Mouse (Mus musculus) liver, adult 10 weeks (tissue): Measurements from ENCODE around the gene Scgb1c1. TPM values are rescaled to one million over a fixed set of nuclear protein-coding genes. Genes with fewer than 3 reads are reported as not detected.

Experiments
- polyA plus RNA-seq: library from polyadenylated mRNA; stranded (reverse); fragments of 350-450 nt; fragmentation: Illumina TruSeq; extraction: RNeasy Lipid Tissue Mini Kit (QIAGEN cat#74804); gene quantifications from one replicate; pipeline ENCODE4 v1.2.3, GENCODE M21; 2014; ENCODE audit warnings: low read depth, low replicate concordance

The Scgb1c1 gene
- not detected for polyA plus RNA-seq

GRCm38 (mm10) chr7:140844905-140845665 lies at the start of gene Scgb1c1:
TSS of gene Scgb1c1 (plus strand) at chr7:140845547.

GRCm38 (mm10) chr7:140821653-140822329 lies 23.6 kb upstream of the Scgb1c1 start, which contains the start of gene Zfp941:
TSS of gene Zfp941 (minus strand) at chr7:140822178.

GRCm38 (mm10) chr7:140834968-140835757 lies 10.2 kb upstream of the Scgb1c1 start, which contains the start of gene Urah:
TSS of gene Urah (plus strand) at chr7:140835018.

GRCm38 (mm10) chr7:140847755-140848580 lies 2.6 kb downstream of the Scgb1c1 start, which contains the start of gene Odf3:
TSS of gene Odf3 (plus strand) at chr7:140847805.

GRCm38 (mm10) chr7:140855860-140856784 lies 10.8 kb downstream of the Scgb1c1 start, which contains the start of gene Gm45785:
TSS of gene Gm45785 (minus strand) at chr7:140856331.

GRCm38 (mm10) chr7:140856785-140857549 lies 11.6 kb downstream of the Scgb1c1 start, which contains the start of gene Ric8a:
TSS of gene Ric8a (plus strand) at chr7:140856957.

GRCm38 (mm10) chr7:140857550-140858505 lies 12.5 kb downstream of the Scgb1c1 start, which contains the start of gene Bet1l:
TSS of gene Bet1l (minus strand) at chr7:140857577.

GRCm38 (mm10) chr7:140881696-140882468 lies 36.5 kb downstream of the Scgb1c1 start, which contains the start of the genes Psmd13 and Sirt3:
TSS of gene Psmd13 (plus strand) at chr7:140881968.
TSS of gene Sirt3 (minus strand) at chr7:140882309.

Other genes with a start within 250 kb of the Scgb1c1 start
- not detected for gene Olfr46, start 244.3 kb upstream of the Scgb1c1 start, polyA plus RNA-seq
- gene Olfr61, start 216.6 kb upstream of the Scgb1c1 start, polyA plus RNA-seq: not detected
- not detected for gene Olfr53, start 199.1 kb upstream of the Scgb1c1 start, polyA plus RNA-seq
- not detected for gene Olfr539, start 185.6 kb upstream of the Scgb1c1 start, polyA plus RNA-seq
- gene Olfr45, start 163.6 kb upstream of the Scgb1c1 start, polyA plus RNA-seq: not detected
- not detected for gene Olfr541, start 148.3 kb upstream of the Scgb1c1 start, polyA plus RNA-seq
- gene Cyp2e1, start 81.8 kb upstream of the Scgb1c1 start, polyA plus RNA-seq: 9,740 TPM
- gene Syce1, start 57.7 kb upstream of the Scgb1c1 start, polyA plus RNA-seq: not detected
- gene Zfp941, start 23.4 kb upstream of the Scgb1c1 start, polyA plus RNA-seq: 0.66 TPM
- 287 TPM for gene Urah, start 10.5 kb upstream of the Scgb1c1 start, polyA plus RNA-seq
- gene Odf3, start 2.3 kb downstream of the Scgb1c1 start, polyA plus RNA-seq: not detected
- gene Gm45785, start 10.8 kb downstream of the Scgb1c1 start, polyA plus RNA-seq: not detected
- gene Ric8a, start 11.4 kb downstream of the Scgb1c1 start, polyA plus RNA-seq: 4.3 TPM
- gene Bet1l, start 12.0 kb downstream of the Scgb1c1 start, polyA plus RNA-seq: 1.4 TPM
- gene Psmd13, start 36.4 kb downstream of the Scgb1c1 start, polyA plus RNA-seq: 89.2 TPM
- gene Sirt3, start 36.8 kb downstream of the Scgb1c1 start, polyA plus RNA-seq: 15.2 TPM
- not detected for gene Cox8b, start 54.9 kb downstream of the Scgb1c1 start, polyA plus RNA-seq
- gene Nlrp6, start 75.4 kb downstream of the Scgb1c1 start, polyA plus RNA-seq: 20.5 TPM
- 2.3 TPM for gene Pgghg, start 95.8 kb downstream of the Scgb1c1 start, polyA plus RNA-seq
- not detected for gene Ifitm5, start 104.7 kb downstream of the Scgb1c1 start, polyA plus RNA-seq
- gene Gm45717, start 110.4 kb downstream of the Scgb1c1 start, polyA plus RNA-seq: not detected
- 135 TPM for gene Ifitm2, start 110.4 kb downstream of the Scgb1c1 start, polyA plus RNA-seq
- 4.2 TPM for gene Ifitm1, start 121.7 kb downstream of the Scgb1c1 start, polyA plus RNA-seq
- 163 TPM for gene Ifitm3, start 165.2 kb downstream of the Scgb1c1 start, polyA plus RNA-seq
- 2.6 TPM for gene Ifitm6, start 172.4 kb downstream of the Scgb1c1 start, polyA plus RNA-seq
- not detected for gene Gm17387, start 183.6 kb downstream of the Scgb1c1 start, polyA plus RNA-seq
- gene B4galnt4, start 215.6 kb downstream of the Scgb1c1 start, polyA plus RNA-seq: not detected
- gene Pkp3, start 232.7 kb downstream of the Scgb1c1 start, polyA plus RNA-seq: not detected